Mouse (Mus musculus): ENCODE data around the gene Cyp19a1. TPM values are rescaled to one million over a fixed set of nuclear protein-coding genes. Genes with fewer than 3 reads are reported as not detected.

Cyp19a1 gene
- polyA plus RNA-seq (2016; fragmentation: Nextera tagmentation; extraction: Ambion mirVana) = not detected in 2 replicates

DNA sequence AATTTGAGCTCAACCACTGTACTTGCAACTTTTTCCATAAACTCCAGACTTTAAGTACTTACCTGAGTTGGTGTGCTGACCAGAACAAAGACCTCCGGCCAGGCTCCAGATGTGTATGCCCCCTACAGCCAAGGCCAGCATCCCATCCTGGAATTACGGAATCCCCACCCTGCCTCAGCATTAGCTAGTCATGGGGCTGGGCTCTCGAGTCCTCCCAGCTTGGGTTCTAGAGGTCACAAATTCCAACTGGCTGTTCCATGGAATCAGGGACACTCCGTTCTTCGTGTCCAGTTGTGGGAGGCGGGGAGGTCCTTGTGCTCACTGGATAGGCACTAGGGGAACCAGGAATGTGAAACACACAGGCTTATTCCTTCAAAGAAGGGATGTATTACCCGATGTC is at the start of gene Cyp19a1:
Gene Cyp19a1 (minus strand): TSS at position 101 of the 400 bp plus-strand sequence.
- Histone ChIP-seq H3K9ac (replicated peaks) (no peak within 1 kb of the TSS), H3K27me3 (no peaks in the 10 kb centered on the region), H3K36me3 (no peaks in the 10 kb centered on the region), H3K9me3 (no peaks in the 10 kb centered on the region), H3K4me2 (replicated peaks) (no peak within 1 kb of the TSS), H3K27ac (replicated peaks) (no peak within 1 kb of the TSS), H3K4me1 (no peaks in the 10 kb centered on the region), H3K4me3 (no peak within 1 kb of the TSS)
- no peak for ATAC-seq (ENCODE audit: low FRiP score, low read depth)
- 86% methylated on average over 7 of the region's 7 CpGs for WGBS

DNA sequence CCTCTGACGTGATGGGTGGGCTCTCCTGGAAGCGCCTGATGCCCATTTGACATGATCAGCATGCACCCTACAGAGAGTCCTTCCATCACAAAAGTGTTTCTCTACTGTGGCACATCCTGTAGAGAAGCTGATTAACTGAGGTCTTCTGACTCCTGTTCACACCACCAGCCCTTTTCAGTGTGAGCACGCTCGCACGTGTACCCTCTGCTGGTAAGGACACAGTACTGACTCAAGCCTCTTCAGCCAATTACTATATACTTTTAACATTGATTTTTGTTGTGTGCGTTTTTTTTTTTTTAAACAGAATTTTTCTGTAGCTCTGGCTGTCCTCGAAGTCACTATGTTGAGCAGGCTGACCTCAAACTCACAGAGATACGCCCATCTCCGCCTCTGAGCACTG is 48.5 kb upstream of the Cyp19a1 start:
- WGBS = 77% methylated on average over 9 of the region's 9 CpGs
- H3K4me1 ChIP-seq = no peaks in the 10 kb centered on the region

DNA sequence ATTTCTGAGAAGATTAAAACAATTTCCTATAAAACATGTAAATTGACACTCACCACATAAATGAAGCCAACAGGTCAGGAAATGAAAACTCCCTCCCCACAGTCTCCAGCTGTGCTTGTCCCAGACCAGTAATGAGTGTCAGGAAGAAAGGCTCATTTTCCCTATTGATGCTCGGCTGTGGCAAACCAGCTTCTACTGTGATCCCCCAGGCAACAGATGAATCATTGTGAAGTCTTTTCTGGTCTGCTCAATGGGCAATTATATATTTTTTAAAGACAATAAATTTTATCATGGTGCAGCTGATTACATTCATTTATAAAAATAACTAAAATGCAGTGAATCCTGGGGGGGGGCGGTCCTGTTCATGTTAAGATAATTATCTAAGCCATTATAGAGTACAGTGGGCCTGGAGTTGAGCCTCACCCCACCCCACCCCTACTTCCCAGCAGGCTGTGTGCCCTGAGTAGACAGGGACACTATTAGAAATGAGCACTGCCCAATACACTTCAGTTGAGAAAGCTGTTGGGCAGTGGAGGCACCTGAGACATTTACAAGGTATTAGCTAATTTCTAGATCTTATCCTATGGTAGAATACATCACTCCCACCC is 40.9 kb upstream of the Cyp19a1 start:
- no peaks in the 10 kb centered on the region for H3K36me3 ChIP-seq
- 60% methylated on average over 2 of the region's 2 CpGs for WGBS
- no peaks in the 10 kb centered on the region; the same call in 1 of the 2 replicates for H3K4me1 ChIP-seq
- no peak overlapping the region for H3K4me3 ChIP-seq
- H3K9ac ChIP-seq (replicated peaks) = no peak overlapping the region
- H3K9me3 ChIP-seq = no peaks in the 10 kb centered on the region
- H3K27ac ChIP-seq (replicated peaks) = no peak overlapping the region
- no peak overlapping the region for H3K4me2 ChIP-seq (replicated peaks)
- no peaks in the 10 kb centered on the region for H3K27me3 ChIP-seq
- ATAC-seq (ENCODE audit: low FRiP score, low read depth) = no peak

More for the DNA sequence above, 48.5 kb upstream of the Cyp19a1 start:
- Histone ChIP-seq H3K4me2 (replicated peaks) (no peak overlapping the region), H3K9me3 (no peaks in the 10 kb centered on the region), H3K27me3 (no peaks in the 10 kb centered on the region), H3K4me3 (no peak overlapping the region), H3K27ac (replicated peaks) (no peak overlapping the region), H3K36me3 (no peaks in the 10 kb centered on the region), H3K9ac (replicated peaks) (no peak overlapping the region)
- no peak for ATAC-seq (ENCODE audit: low FRiP score, low read depth)

DNA sequence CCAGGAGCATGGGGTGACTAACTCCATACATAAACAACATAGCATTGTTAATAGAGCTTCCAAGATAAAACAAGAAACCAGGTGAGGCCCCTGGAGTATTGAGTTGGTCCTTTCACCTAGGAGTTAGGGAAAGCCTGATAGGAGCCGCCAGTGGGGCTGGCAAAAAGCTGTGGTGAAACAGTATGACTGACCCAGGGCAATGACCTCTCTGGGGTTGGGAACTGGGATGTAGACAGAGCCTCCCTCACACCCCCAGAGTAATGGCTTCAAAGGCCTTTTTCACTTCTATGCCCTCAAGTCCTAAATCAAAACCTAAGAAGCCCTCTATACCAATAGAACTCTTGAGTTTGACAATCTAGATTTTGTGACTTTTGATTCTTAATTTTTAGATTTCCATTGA is 40.3 kb upstream of the Cyp19a1 start:
- H3K27ac ChIP-seq (replicated peaks) = no peak overlapping the region
- H3K27me3 ChIP-seq = no peaks in the 10 kb centered on the region
- no peak overlapping the region for H3K9ac ChIP-seq (replicated peaks)
- no peaks in the 10 kb centered on the region for H3K36me3 ChIP-seq
- no peak for ATAC-seq (ENCODE audit: low FRiP score, low read depth)
- 70% methylated on average over 1 of the region's 1 CpGs for WGBS
- no peaks in the 10 kb centered on the region for H3K9me3 ChIP-seq
- H3K4me1 ChIP-seq = peaks cover 2% of the 10 kb centered on the region
- no peak overlapping the region for H3K4me3 ChIP-seq
- no peak overlapping the region for H3K4me2 ChIP-seq (replicated peaks)

DNA sequence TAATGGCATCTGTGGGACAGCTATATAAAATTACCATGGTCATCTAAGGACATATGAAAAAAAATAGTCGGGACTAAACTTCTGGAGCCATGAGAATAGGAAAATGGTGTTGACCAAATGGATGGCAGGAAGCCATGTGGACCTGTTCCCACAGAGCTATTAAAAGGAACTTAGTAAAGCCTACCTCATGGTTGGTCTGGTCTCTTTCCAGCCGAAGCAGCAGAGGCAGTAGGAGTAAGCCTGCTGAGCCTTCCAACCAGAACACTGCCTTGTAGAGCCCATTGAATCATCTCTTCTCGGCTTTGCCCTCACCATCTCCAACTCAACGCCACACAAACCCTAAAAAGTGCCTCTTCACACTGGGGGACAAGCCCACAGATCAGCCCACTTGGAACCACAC is 33.3 kb upstream of the Cyp19a1 start:
- WGBS = 86% methylated on average over 4 of the region's 4 CpGs
- Histone ChIP-seq H3K4me3 (no peak overlapping the region), H3K9me3 (no peaks in the 10 kb centered on the region), H3K4me1 (peaks cover 2% of the 10 kb centered on the region; the same call in 1 of the 2 replicates), H3K27me3 (no peaks in the 10 kb centered on the region), H3K27ac (replicated peaks) (no peak overlapping the region), H3K4me2 (replicated peaks) (no peak overlapping the region), H3K36me3 (no peaks in the 10 kb centered on the region), H3K9ac (replicated peaks) (no peak overlapping the region)
- ATAC-seq (ENCODE audit: low FRiP score, low read depth) = no peak

DNA sequence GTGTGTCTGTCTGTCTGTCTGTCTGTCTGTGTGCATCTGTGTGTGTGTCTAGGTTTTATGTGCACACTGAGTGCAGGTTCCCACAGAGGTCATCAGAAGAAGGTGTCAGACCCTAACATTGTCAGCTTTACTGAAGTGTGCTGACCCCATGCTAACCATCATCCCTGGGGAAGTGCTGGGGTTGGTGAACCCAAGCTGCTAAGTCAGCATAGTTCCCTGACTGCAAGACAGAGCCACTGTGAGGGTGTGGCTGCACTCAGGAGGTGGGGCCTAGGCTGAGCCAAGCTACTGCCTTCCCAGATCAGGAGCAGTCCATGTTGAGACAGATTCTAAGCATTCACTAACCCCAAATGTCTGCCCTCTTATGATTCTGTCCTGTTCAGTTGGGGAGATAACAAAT is 31.9 kb upstream of the Cyp19a1 start:
- no peak for ATAC-seq (ENCODE audit: low FRiP score, low read depth)

DNA sequence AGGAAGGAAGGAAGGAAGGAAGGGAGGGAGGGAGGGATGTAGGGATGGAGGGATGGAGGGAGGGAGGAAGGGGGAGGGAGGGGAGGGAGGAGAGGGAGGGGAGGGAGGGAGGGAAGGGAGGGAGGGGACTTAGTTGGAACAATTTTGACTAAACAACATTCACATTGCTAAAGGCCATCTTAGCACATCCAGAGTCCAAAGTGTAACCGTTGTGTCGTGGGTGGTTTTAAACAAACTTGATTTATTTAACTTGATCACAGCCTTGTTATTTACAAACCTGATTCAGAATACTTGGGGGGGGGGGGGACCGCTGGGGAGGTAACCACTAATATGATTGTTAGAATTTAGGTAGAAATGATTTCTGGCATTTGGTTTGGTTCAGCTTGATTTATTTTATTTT is 31.5 kb upstream of the Cyp19a1 start:
- no peak overlapping the region for H3K4me3 ChIP-seq
- no peak overlapping the region for H3K9ac ChIP-seq (replicated peaks)
- WGBS = 87% methylated on average over 3 of the region's 3 CpGs
- no peak overlapping the region for H3K4me2 ChIP-seq (replicated peaks)
- no peak for ATAC-seq (ENCODE audit: low FRiP score, low read depth)
- no peaks in the 10 kb centered on the region for H3K36me3 ChIP-seq
- H3K27ac ChIP-seq (replicated peaks) = no peak overlapping the region
- peaks cover 2% of the 10 kb centered on the region; the same call in 1 of the 2 replicates for H3K4me1 ChIP-seq
- H3K27me3 ChIP-seq = no peaks in the 10 kb centered on the region
- no peaks in the 10 kb centered on the region for H3K9me3 ChIP-seq

More for the DNA sequence above, 31.9 kb upstream of the Cyp19a1 start:
- H3K9me3 ChIP-seq = no peaks in the 10 kb centered on the region
- H3K27me3 ChIP-seq = no peaks in the 10 kb centered on the region
- no peaks in the 10 kb centered on the region for H3K36me3 ChIP-seq
- H3K4me3 ChIP-seq = no peak overlapping the region
- peaks cover 2% of the 10 kb centered on the region; the same call in 1 of the 2 replicates for H3K4me1 ChIP-seq
- no peak overlapping the region for H3K27ac ChIP-seq (replicated peaks)
- H3K4me2 ChIP-seq (replicated peaks) = no peak overlapping the region
- H3K9ac ChIP-seq (replicated peaks) = no peak overlapping the region

DNA sequence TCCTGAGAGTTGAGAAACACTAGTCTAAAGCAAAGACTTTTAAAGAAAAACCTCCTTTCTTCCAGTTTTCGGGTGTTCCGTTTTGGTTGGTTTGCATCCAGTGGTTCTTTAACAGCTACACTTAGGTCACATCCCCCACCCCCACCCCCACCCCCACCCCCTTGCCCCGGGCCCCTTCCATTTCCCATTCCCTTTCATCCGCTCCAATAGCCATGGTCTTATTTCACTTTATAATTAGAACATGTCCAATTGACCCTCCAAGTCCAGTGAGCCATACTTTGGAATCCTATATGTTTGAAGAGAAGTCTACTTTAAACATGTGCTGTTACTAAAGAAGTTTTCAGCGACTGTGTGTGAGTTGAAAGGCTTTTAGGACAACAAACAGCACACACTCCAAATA is 19.9 kb upstream of the Cyp19a1 start:
- H3K36me3 ChIP-seq = no peaks in the 10 kb centered on the region
- no peaks in the 10 kb centered on the region for H3K9me3 ChIP-seq
- H3K4me2 ChIP-seq (replicated peaks) = no peak overlapping the region
- H3K27ac ChIP-seq (replicated peaks) = no peak overlapping the region
- ATAC-seq (ENCODE audit: low FRiP score, low read depth) = no peak
- no peak overlapping the region for H3K4me3 ChIP-seq
- peaks cover 29% of the 10 kb centered on the region for H3K27me3 ChIP-seq
- H3K4me1 ChIP-seq = peaks cover 8% of the 10 kb centered on the region
- 49% methylated on average over 5 of the region's 5 CpGs for WGBS
- H3K9ac ChIP-seq (replicated peaks) = no peak overlapping the region

DNA sequence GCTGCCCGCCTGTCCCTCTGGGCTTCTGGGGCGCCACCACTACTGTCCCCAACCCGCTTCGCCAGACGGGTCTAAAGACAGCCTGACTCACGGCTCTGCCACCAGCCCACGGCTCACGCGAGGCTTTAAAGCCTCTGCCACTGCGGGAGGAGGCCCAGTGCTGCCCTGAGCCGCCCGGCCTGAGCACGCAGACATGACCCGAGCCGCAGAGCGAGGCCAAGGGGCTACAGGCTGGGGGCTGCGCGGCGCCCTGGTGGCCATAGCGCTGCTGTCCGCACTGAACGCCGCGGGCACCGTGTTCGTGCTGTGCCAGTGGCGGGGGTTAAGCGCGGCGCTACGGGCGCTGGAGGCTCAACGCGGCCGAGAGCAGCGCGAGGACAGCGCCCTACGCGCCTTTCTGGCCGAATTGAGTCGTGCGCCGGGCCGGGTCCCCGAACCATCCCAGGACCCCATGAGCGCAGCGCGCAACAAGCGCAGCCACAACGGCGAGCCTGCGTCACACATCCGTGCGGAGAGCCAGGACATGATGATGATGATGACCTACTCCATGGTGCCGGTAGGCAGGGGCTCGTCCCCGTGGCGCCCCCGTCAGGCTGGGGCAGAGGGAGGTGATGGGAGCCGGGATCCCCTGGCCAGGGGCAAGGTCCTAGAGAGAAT is 18.5 kb upstream of the Cyp19a1 start, which contains the start of gene Gldn:
Gene Gldn (plus strand): TSS at position 156 of the 657 bp plus-strand sequence.
- H3K27me3 ChIP-seq = peaks cover 29% of the 10 kb centered on the region
- ATAC-seq (ENCODE audit: low FRiP score, low read depth) = peak; percentile 68; the same call in 1 of the 2 replicates

DNA sequence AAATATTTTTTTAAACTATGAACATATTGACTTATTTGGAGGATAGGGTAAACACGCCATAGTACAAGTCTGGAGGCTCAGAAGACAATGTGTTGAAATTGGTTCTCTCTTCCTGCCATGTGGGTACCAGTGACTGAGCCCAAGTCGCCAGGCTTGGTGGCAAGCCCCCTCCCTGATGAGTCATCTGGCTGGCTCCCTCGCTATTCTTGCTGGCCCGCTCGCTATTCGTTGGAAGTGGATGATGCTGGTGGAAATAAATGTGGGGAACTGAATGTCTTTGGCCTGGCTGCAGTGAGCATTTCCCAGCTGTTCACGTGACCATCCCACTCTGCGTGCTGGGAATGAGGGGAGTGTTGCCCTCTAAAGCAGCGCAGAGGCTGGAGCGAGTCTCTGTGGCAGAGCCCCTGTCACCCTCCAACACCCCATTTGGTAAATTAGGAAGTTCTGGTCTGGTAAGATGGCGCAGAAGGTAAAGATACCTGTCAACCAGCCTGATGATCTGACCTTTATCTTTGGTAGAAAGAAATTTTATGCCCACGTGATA is 11.2 kb upstream of the Cyp19a1 start:
- Histone ChIP-seq H3K4me1 (no peaks in the 10 kb centered on the region), H3K9ac (replicated peaks) (no peak overlapping the region), H3K4me3 (no peak overlapping the region), H3K36me3 (no peaks in the 10 kb centered on the region), H3K4me2 (replicated peaks) (no peak overlapping the region), H3K27me3 (no peaks in the 10 kb centered on the region), H3K27ac (replicated peaks) (no peak overlapping the region), H3K9me3 (no peaks in the 10 kb centered on the region)
- 87% methylated on average over 12 of the region's 12 CpGs for whole genome bisulfite sequencing
- ATAC-seq (ENCODE audit: low FRiP score, low read depth) = no peak

More for the DNA sequence above, 18.5 kb upstream of the Cyp19a1 start, which contains the start of gene Gldn:
- H3K27ac ChIP-seq (replicated peaks) = no peak within 1 kb of the TSS
- peak within 1 kb of the TSS; percentile 47 for H3K4me3 ChIP-seq
- peaks cover 8% of the 10 kb centered on the region for H3K4me1 ChIP-seq
- no peaks in the 10 kb centered on the region for H3K36me3 ChIP-seq
- peak within 1 kb of the TSS; percentile 41 for H3K9ac ChIP-seq (replicated peaks)
- H3K4me2 ChIP-seq (replicated peaks) = peak within 1 kb of the TSS; percentile 89
- H3K9me3 ChIP-seq = no peaks in the 10 kb centered on the region
- 3% methylated on average over 61 of the region's 61 CpGs for WGBS

DNA sequence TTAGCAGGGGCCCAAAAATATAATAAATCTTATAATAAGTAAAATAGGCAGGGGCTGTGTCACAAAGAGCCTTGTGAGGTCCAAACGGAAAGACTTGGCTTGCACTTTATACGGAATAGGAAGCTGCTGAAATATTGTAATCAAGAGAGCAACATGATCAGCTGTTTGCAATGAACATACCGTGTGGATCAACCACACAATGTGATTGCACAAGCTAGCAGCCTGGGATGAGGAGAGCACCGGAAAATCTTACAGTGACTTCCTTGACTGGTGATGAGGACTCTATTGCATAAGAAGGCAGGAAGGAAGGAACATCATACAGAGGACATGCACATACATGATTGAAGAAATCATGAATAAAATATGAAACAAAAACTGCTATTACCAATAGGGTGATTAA is 7.4 kb upstream of the Cyp19a1 start:
- no peaks in the 10 kb centered on the region for H3K9me3 ChIP-seq
- no peaks in the 10 kb centered on the region for H3K27me3 ChIP-seq
- no peak overlapping the region for H3K4me3 ChIP-seq
- H3K4me2 ChIP-seq (replicated peaks) = no peak overlapping the region
- no peaks in the 10 kb centered on the region for H3K36me3 ChIP-seq
- H3K4me1 ChIP-seq = no peaks in the 10 kb centered on the region
- no peak for ATAC-seq (ENCODE audit: low FRiP score, low read depth)
- no peak overlapping the region for H3K9ac ChIP-seq (replicated peaks)
- no peak overlapping the region for H3K27ac ChIP-seq (replicated peaks)
- WGBS = 93% methylated on average over 4 of the region's 4 CpGs

DNA sequence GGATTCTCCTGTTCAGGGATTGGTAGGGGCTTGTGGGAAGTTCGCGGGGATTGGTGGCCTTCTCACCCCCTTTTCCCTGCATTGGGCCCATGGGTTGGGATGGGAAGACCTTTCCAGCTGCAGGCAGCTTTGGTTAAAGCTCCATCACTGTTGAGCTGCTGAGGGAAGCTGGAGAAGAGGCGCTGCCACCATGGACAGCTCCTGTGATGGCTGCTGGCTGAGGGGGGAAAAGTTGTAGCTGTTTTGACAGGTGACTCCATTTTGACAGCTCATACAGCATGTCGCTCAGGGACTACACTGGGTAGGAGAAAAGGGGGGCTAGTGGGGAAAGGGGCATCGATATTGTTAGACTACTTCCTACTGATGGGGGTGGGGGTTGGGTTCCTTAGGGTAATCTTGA is 3.0 kb upstream of the Cyp19a1 start:
- no peaks in the 10 kb centered on the region for H3K36me3 ChIP-seq
- H3K27ac ChIP-seq (replicated peaks) = no peak overlapping the region
- H3K4me3 ChIP-seq = no peak overlapping the region
- H3K4me1 ChIP-seq = no peaks in the 10 kb centered on the region
- no peak overlapping the region for H3K9ac ChIP-seq (replicated peaks)
- H3K27me3 ChIP-seq = no peaks in the 10 kb centered on the region
- no peak overlapping the region for H3K4me2 ChIP-seq (replicated peaks)
- no peaks in the 10 kb centered on the region for H3K9me3 ChIP-seq
- ATAC-seq (ENCODE audit: low FRiP score, low read depth) = no peak
- WGBS = 46% methylated on average over 5 of the region's 5 CpGs
